Mouse (Mus musculus): Measurements from ENCODE around the gene Tmbim1. TPM values are rescaled to one million over a fixed set of nuclear protein-coding genes. Genes with fewer than 3 reads are reported as not detected.
"Not testable (repeated sequence)": the region's sequence is repeated elsewhere in the genome, so short reads cannot be mapped to it uniquely, and the experiment has no call there.

The Tmbim1 gene
- polyA plus RNA-seq, 1 experiment from 2014 or later = 63.9 TPM

- Histone ChIP-seq H3K36me3 (peaks cover 48% of the 10 kb centered on the region), H3K27me3 (no peaks in the 10 kb centered on the region), H3K9ac (no peak overlapping the region), H3K4me2 (replicated peaks) (no peak overlapping the region), H3K4me3 (replicated peaks) (no peak overlapping the region), H3K4me1 (peaks cover 49% of the 10 kb centered on the region), H3K9me3 (replicated peaks) (no peaks in the 10 kb centered on the region), H3K27ac (replicated peaks) (no peak overlapping the region)
- no peak for ATAC-seq (ENCODE audit: insufficient number of reproducible peaks, low FRiP score, low TSS enrichment, low read depth)
- 92% methylated on average over 3 of the region's 3 CpGs for WGBS
Observed at GRCm38 (mm10) chr1:74294090-74294643, 11.3 kb downstream of the Tmbim1 start.

- Histone ChIP-seq H3K27me3 (no peaks in the 10 kb centered on the region), H3K36me3 (peaks cover 56% of the 10 kb centered on the region), H3K4me2 (replicated peaks) (no peak overlapping the region), H3K4me3 (replicated peaks) (no peak overlapping the region), H3K9me3 (replicated peaks) (no peaks in the 10 kb centered on the region), H3K9ac (no peak overlapping the region), H3K4me1 (peaks cover 48% of the 10 kb centered on the region), H3K27ac (replicated peaks) (peak overlapping the region; percentile 41; the same call in 1 of the 2 replicates)
- WGBS = 86% methylated on average over 8 of the region's 8 CpGs
- ATAC-seq (ENCODE audit: insufficient number of reproducible peaks, low FRiP score, low TSS enrichment, low read depth) = no peak
Observed at GRCm38 (mm10) chr1:74293306-74293960, 12.0 kb downstream of the Tmbim1 start.

GRCm38 (mm10) chr1:74292331-74293020 lies 12.9 kb downstream of the Tmbim1 start:
- H3K27me3 ChIP-seq = no peaks in the 10 kb centered on the region
- peaks cover 43% of the 10 kb centered on the region for H3K4me1 ChIP-seq

GRCm38 (mm10) chr1:74290141-74290540 lies 15.3 kb downstream of the Tmbim1 start:
- 87% methylated on average over 5 of the region's 5 CpGs for WGBS
- no peak overlapping the region for H3K4me3 ChIP-seq (replicated peaks)
- peaks cover 32% of the 10 kb centered on the region for H3K4me1 ChIP-seq
- H3K9ac ChIP-seq = no peak overlapping the region
- no peaks in the 10 kb centered on the region for H3K27me3 ChIP-seq
- H3K4me2 ChIP-seq (replicated peaks) = no peak overlapping the region
- ATAC-seq (ENCODE audit: insufficient number of reproducible peaks, low FRiP score, low TSS enrichment, low read depth) = no peak
- no peak overlapping the region for H3K27ac ChIP-seq (replicated peaks)
- H3K9me3 ChIP-seq (replicated peaks) = no peaks in the 10 kb centered on the region
- H3K36me3 ChIP-seq = peaks cover 56% of the 10 kb centered on the region

More at GRCm38 (mm10) chr1:74292331-74293020, 12.9 kb downstream of the Tmbim1 start:
- WGBS = 86% methylated on average over 11 of the region's 11 CpGs
- Histone ChIP-seq H3K27ac (replicated peaks) (no peak overlapping the region), H3K36me3 (peaks cover 56% of the 10 kb centered on the region), H3K4me2 (replicated peaks) (no peak overlapping the region), H3K4me3 (replicated peaks) (no peak overlapping the region), H3K9me3 (replicated peaks) (no peaks in the 10 kb centered on the region), H3K9ac (no peak overlapping the region)
- ATAC-seq (ENCODE audit: insufficient number of reproducible peaks, low FRiP score, low TSS enrichment, low read depth) = no peak

- 0 out of 2 replicates have a peak overlapping the region, but pooled peaks have one; percentile 5 for H3K27ac ChIP-seq (replicated peaks)
- no peak for ATAC-seq (ENCODE audit: insufficient number of reproducible peaks, low FRiP score, low TSS enrichment, low read depth)
- 83% methylated on average over 2 of the region's 2 CpGs for WGBS
Observed at GRCm38 (mm10) chr1:74289740-74290139, 15.7 kb downstream of the Tmbim1 start.

GRCm38 (mm10) chr1:74289248-74289647 lies 16.2 kb downstream of the Tmbim1 start:
- Histone ChIP-seq H3K27me3 (no peaks in the 10 kb centered on the region), H3K4me2 (replicated peaks) (no peak overlapping the region), H3K27ac (replicated peaks) (0 out of 2 replicates have a peak overlapping the region, but pooled peaks have one; percentile 5), H3K4me3 (replicated peaks) (no peak overlapping the region), H3K36me3 (peaks cover 55% of the 10 kb centered on the region), H3K4me1 (peaks cover 27% of the 10 kb centered on the region), H3K9ac (no peak overlapping the region), H3K9me3 (replicated peaks) (no peaks in the 10 kb centered on the region)
- 87% methylated on average over 9 of the region's 9 CpGs for WGBS
- no peak for ATAC-seq (ENCODE audit: insufficient number of reproducible peaks, low FRiP score, low TSS enrichment, low read depth)

More at GRCm38 (mm10) chr1:74289740-74290139, 15.7 kb downstream of the Tmbim1 start:
- Histone ChIP-seq H3K9me3 (replicated peaks) (no peaks in the 10 kb centered on the region), H3K36me3 (peaks cover 56% of the 10 kb centered on the region), H3K27me3 (no peaks in the 10 kb centered on the region), H3K4me3 (replicated peaks) (no peak overlapping the region), H3K4me1 (peaks cover 28% of the 10 kb centered on the region), H3K9ac (no peak overlapping the region), H3K4me2 (replicated peaks) (no peak overlapping the region)

- H3K36me3 ChIP-seq = peaks cover 47% of the 10 kb centered on the region
- H3K27me3 ChIP-seq = no peaks in the 10 kb centered on the region
- 65% methylated on average over 4 of the region's 4 CpGs for WGBS
- ATAC-seq (ENCODE audit: insufficient number of reproducible peaks, low FRiP score, low TSS enrichment, low read depth) = no peak
- no peaks in the 10 kb centered on the region for H3K9me3 ChIP-seq (replicated peaks)
- no peak overlapping the region for H3K4me2 ChIP-seq (replicated peaks)
- peaks cover 32% of the 10 kb centered on the region for H3K4me1 ChIP-seq
- H3K4me3 ChIP-seq (replicated peaks) = no peak overlapping the region
- H3K27ac ChIP-seq (replicated peaks) = no peak overlapping the region
- H3K9ac ChIP-seq = no peak overlapping the region
Observed at GRCm38 (mm10) chr1:74288327-74288726, 17.1 kb downstream of the Tmbim1 start.

- H3K4me3 ChIP-seq (replicated peaks); H3K9ac ChIP-seq; H3K27ac ChIP-seq (replicated peaks); H3K27me3 ChIP-seq; H3K9me3 ChIP-seq (replicated peaks); H3K4me2 ChIP-seq (replicated peaks); ATAC-seq (ENCODE audit: insufficient number of reproducible peaks, low FRiP score, low TSS enrichment, low read depth): not testable (repeated sequence)
- 59% methylated on average over 15 of the region's 17 CpGs for WGBS
- H3K4me1 ChIP-seq = peaks cover 43% of the 10 kb centered on the region
- H3K36me3 ChIP-seq = peaks cover 47% of the 10 kb centered on the region
Observed at GRCm38 (mm10) chr1:74286869-74287607, 18.4 kb downstream of the Tmbim1 start.

GRCm38 (mm10) chr1:74285212-74286010 lies 20.0 kb downstream of the Tmbim1 start:
- H3K27me3 ChIP-seq = no peaks in the 10 kb centered on the region
- ATAC-seq (ENCODE audit: insufficient number of reproducible peaks, low FRiP score, low TSS enrichment, low read depth) = no peak
- H3K4me3 ChIP-seq (replicated peaks) = peak overlapping the region; percentile 87
- peak overlapping the region; percentile 81 for H3K4me2 ChIP-seq (replicated peaks)
- H3K36me3 ChIP-seq = peaks cover 50% of the 10 kb centered on the region
- peaks cover 43% of the 10 kb centered on the region for H3K4me1 ChIP-seq
- 5% methylated on average over 23 of the region's 23 CpGs for WGBS
- H3K9me3 ChIP-seq (replicated peaks) = no peaks in the 10 kb centered on the region
- no peak overlapping the region for H3K27ac ChIP-seq (replicated peaks)
- peak overlapping the region; percentile 68 for H3K9ac ChIP-seq

- peak; percentile 97 for ATAC-seq (ENCODE audit: insufficient number of reproducible peaks, low FRiP score, low TSS enrichment, low read depth)
- Histone ChIP-seq H3K4me1 (peaks cover 39% of the 10 kb centered on the region), H3K4me2 (replicated peaks) (peak within 1 kb of the TSS; percentile 81), H3K36me3 (peaks cover 50% of the 10 kb centered on the region), H3K9me3 (replicated peaks) (no peaks in the 10 kb centered on the region), H3K27me3 (no peaks in the 10 kb centered on the region), H3K9ac (peak within 1 kb of the TSS; percentile 80), H3K27ac (replicated peaks) (peak within 1 kb of the TSS; percentile 84), H3K4me3 (replicated peaks) (peak within 1 kb of the TSS; percentile 87)
- under 1% methylated on average over 56 of the region's 56 CpGs for WGBS
Observed at GRCm38 (mm10) chr1:74284543-74285160, 20.8 kb downstream of the Tmbim1 start, which contains the start of the genes Aamp and Pnkd. Gene Aamp (minus strand): TSS chr1:74284738. Gene Pnkd (plus strand): TSS chr1:74284930.

Measured in embryonic facial prominence, embryonic 15.5 days (tissue).